Comparison of ENCODE assay signal across 8 mouse cellular contexts in the genomic region with DNA sequence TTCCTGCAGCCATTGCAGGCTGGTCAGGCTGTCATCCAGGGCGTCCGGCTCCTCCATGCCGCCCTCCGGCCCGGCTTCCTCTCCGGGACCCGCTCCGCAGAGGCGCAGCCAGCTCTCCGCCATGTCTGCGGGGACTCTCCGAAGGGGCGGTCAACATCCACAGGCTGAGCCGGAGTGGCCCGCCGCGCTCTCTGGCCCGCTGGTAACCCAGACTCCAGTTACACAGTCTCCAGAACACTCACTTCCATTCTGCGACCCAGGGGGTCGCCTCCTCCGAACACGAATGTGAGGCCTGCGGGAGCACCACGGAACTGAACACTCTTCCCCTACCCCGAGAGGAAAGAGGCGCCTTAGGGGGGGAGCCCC. TPM values are rescaled to one million over a fixed set of nuclear protein-coding genes. Genes with fewer than 3 reads are reported as not detected.
DNase-seq lines count a peak whose midpoint lies in the region; ATAC-seq and TF ChIP-seq lines count a peak whose summit lies in the region.

No protein-coding gene starts in this region.

- H3K27ac ChIP-seq in forebrain, postnatal 0 days (ENCODE audit: low read depth, low read length) = no peak overlapping the region
- no peak overlapping the region for H3K27ac ChIP-seq in liver, embryonic 15.5 days (replicated peaks)
- H3K27ac ChIP-seq in stomach, embryonic 16.5 days (ENCODE audit: low read length) = no peak overlapping the region
- H3K27ac ChIP-seq in thymus, adult 2 months (ENCODE audit: control insufficient read depth, insufficient read depth, low read length) = no peak overlapping the region

- H3K4me1 ChIP-seq in forebrain, postnatal 0 days (ENCODE audit: insufficient read depth) = peaks cover 11% of the 10 kb centered on the region
- H3K4me1 ChIP-seq in liver, embryonic 15.5 days (replicated peaks) = peaks cover 41% of the 10 kb centered on the region
- peaks cover 29% of the 10 kb centered on the region for H3K4me1 ChIP-seq in stomach, embryonic 16.5 days (ENCODE audit: control insufficient read depth, insufficient read depth, low read length)
- peaks cover 37% of the 10 kb centered on the region for H3K4me1 ChIP-seq in thymus, adult 2 months (replicated peaks; ENCODE audit: control insufficient read depth, insufficient read depth, low read length)

- WGBS in forebrain, postnatal 0 days = 13% methylated on average over 26 of the region's 26 CpGs
- WGBS in liver, embryonic 15.5 days (ENCODE audit: insufficient replicate concordance) = 6% methylated on average over 26 of the region's 26 CpGs
- WGBS in stomach, embryonic 16.5 days = 10% methylated on average over 26 of the region's 26 CpGs
- 17% methylated on average over 26 of the region's 26 CpGs for WGBS in thymus, adult 2 months

- no peak for TF ChIP-seq CTCF in forebrain, postnatal 0 days (IDR thresholded peaks at IDR 0.05; ENCODE audit: low read depth)
- TF ChIP-seq CTCF in thymus, adult 2 months (IDR thresholded peaks at IDR 0.05; ENCODE audit: borderline replicate concordance, control insufficient read depth, extremely low read depth, insufficient read depth, low read length, poor library complexity) = no peak

- peak overlapping the region; percentile 53; the same call in 1 of the 2 replicates for H3K4me3 ChIP-seq in forebrain, postnatal 0 days (ENCODE audit: low read depth, low read length)
- H3K4me3 ChIP-seq in liver, embryonic 15.5 days (replicated peaks) = peak overlapping the region; percentile 63
- H3K4me3 ChIP-seq in stomach, embryonic 16.5 days (replicated peaks; ENCODE audit: low read length) = peak overlapping the region; percentile 81
- no peak overlapping the region for H3K4me3 ChIP-seq in thymus, adult 2 months (ENCODE audit: control insufficient read depth, insufficient read depth, low read length)

- DNase-seq in lung, postnatal 10 days = peak; percentile 11
- no peak for DNase-seq in lung, postnatal 36 days
- DNase-seq in forebrain, postnatal 0 days = no peak
- DNase-seq in thymus, postnatal 14 days = no peak
- DNase-seq in thymus, adult 2 months = no peak

- no peak overlapping the region for H3K9ac ChIP-seq in forebrain, postnatal 0 days
- H3K9ac ChIP-seq in liver, embryonic 15.5 days = no peak overlapping the region; the same call in 1 of the 2 replicates
- peak overlapping the region; percentile 35; the same call in 1 of the 2 replicates for H3K9ac ChIP-seq in stomach, embryonic 16.5 days (ENCODE audit: low read length)

- peaks cover 5% of the 10 kb centered on the region; the same call in 1 of the 2 replicates for H3K27me3 ChIP-seq in forebrain, postnatal 0 days (ENCODE audit: insufficient read depth, low read length)
- H3K27me3 ChIP-seq in liver, embryonic 15.5 days = peaks cover 76% of the 10 kb centered on the region
- peaks cover 19% of the 10 kb centered on the region for H3K27me3 ChIP-seq in stomach, embryonic 16.5 days (ENCODE audit: control insufficient read depth, insufficient read depth, low read length)
- H3K27me3 ChIP-seq in thymus, adult 2 months (ENCODE audit: control insufficient read depth, insufficient read depth, low read length) = no peaks in the 10 kb centered on the region; the same call in 1 of the 2 replicates

- TF ChIP-seq POLR2A in thymus, adult 2 months (IDR thresholded peaks at IDR 0.05; ENCODE audit: control insufficient read depth, extremely low read depth, insufficient read depth, low read length, poor library complexity) = no peak

- H3K9me3 ChIP-seq in forebrain, postnatal 0 days (ENCODE audit: low read length) = no peaks in the 10 kb centered on the region
- no peaks in the 10 kb centered on the region for H3K9me3 ChIP-seq in liver, embryonic 15.5 days (replicated peaks)
- H3K9me3 ChIP-seq in stomach, embryonic 16.5 days (replicated peaks; ENCODE audit: control insufficient read depth, low read length) = no peaks in the 10 kb centered on the region

- peak overlapping the region; percentile 99 for H3K4me2 ChIP-seq in forebrain, postnatal 0 days (ENCODE audit: low read depth)
- H3K4me2 ChIP-seq in liver, embryonic 15.5 days = peak overlapping the region; percentile 93
- peak overlapping the region; percentile 100 for H3K4me2 ChIP-seq in stomach, embryonic 16.5 days (ENCODE audit: low read depth, low read length)

- no peak for ATAC-seq in forebrain, postnatal 0 days
- no peak for ATAC-seq in liver, embryonic 15.5 days (ENCODE audit: insufficient read depth)
- no peak for ATAC-seq in stomach, embryonic 16.5 days (ENCODE audit: insufficient read depth, low FRiP score)
- ATAC-seq in activated CD4-positive, CD25-positive, alpha-beta regulatory T cell, adult 4 months = no peak

- H3K36me3 ChIP-seq in forebrain, postnatal 0 days (ENCODE audit: insufficient read depth) = peaks cover 8% of the 10 kb centered on the region; the same call in 1 of the 2 replicates
- H3K36me3 ChIP-seq in liver, embryonic 15.5 days (replicated peaks) = no peaks in the 10 kb centered on the region
- H3K36me3 ChIP-seq in stomach, embryonic 16.5 days (ENCODE audit: control insufficient read depth, insufficient read depth, low read length) = no peaks in the 10 kb centered on the region
- no peaks in the 10 kb centered on the region for H3K36me3 ChIP-seq in thymus, adult 2 months (ENCODE audit: control insufficient read depth, insufficient read depth, low read length)

RNA-seq across cellular contexts. Expression of a gene that starts 0.8 kb away (rescaled TPM):
- total RNA-seq in forebrain, postnatal 0 days (2014; rRNA removed) = 24.8 and 37.6 TPM in 2 replicates
- 15.7 and 19.9 TPM in 2 replicates for polyA plus RNA-seq in forebrain, postnatal 0 days (2015; fragmentation: Nextera tagmentation; extraction: Ambion mirVana)
- 0.78 and 1.1 TPM in 2 replicates for polyA plus RNA-seq in liver, embryonic 15.5 days (2015; fragmentation: Nextera tagmentation; extraction: Ambion mirVana)
- polyA plus RNA-seq in stomach, embryonic 16.5 days (2015; fragmentation: Nextera tagmentation; extraction: Ambion mirVana) = 0.39 and 0.41 TPM in 2 replicates
- polyA plus RNA-seq in thymus, adult 2 months (2012; rRNA removed) = 6.9 TPM in 2 replicates
- not detected for polyA plus RNA-seq in activated CD4-positive, CD25-positive, alpha-beta regulatory T cell, adult 4 months (2017; shearing (Covaris generic))

RNA-seq across cellular contexts. Expression of a gene that starts 27.4 kb away (rescaled TPM):
- 91.9 and 103 TPM in 2 replicates for total RNA-seq in forebrain, postnatal 0 days (2014; rRNA removed)
- 133 and 144 TPM in 2 replicates for polyA plus RNA-seq in forebrain, postnatal 0 days (2015; fragmentation: Nextera tagmentation; extraction: Ambion mirVana)
- polyA plus RNA-seq in liver, embryonic 15.5 days (2015; fragmentation: Nextera tagmentation; extraction: Ambion mirVana) = 19.1 and 20.1 TPM in 2 replicates
- 56.8 and 58.4 TPM in 2 replicates for polyA plus RNA-seq in stomach, embryonic 16.5 days (2015; fragmentation: Nextera tagmentation; extraction: Ambion mirVana)
- 50.7 and 51.6 TPM in 2 replicates for polyA plus RNA-seq in thymus, adult 2 months (2012; rRNA removed)
- 10 to 100 TPM; 49.2 to 80.4 TPM for polyA plus RNA-seq in activated CD4-positive, CD25-positive, alpha-beta regulatory T cell, adult 4 months (2017; shearing (Covaris generic))

RNA-seq across cellular contexts. Expression of a gene that starts 53.7 kb away (rescaled TPM):
- not detected in 2 replicates for total RNA-seq in forebrain, postnatal 0 days (2014; rRNA removed)
- 0.20 and 0.36 TPM in 2 replicates for polyA plus RNA-seq in forebrain, postnatal 0 days (2015; fragmentation: Nextera tagmentation; extraction: Ambion mirVana)
- polyA plus RNA-seq in liver, embryonic 15.5 days (2015; fragmentation: Nextera tagmentation; extraction: Ambion mirVana) = not detected in 2 replicates
- polyA plus RNA-seq in stomach, embryonic 16.5 days (2015; fragmentation: Nextera tagmentation; extraction: Ambion mirVana) = 0.26 and 0.45 TPM in 2 replicates
- polyA plus RNA-seq in thymus, adult 2 months (2012; rRNA removed) = 0.59 and 1.1 TPM in 2 replicates
- not detected for polyA plus RNA-seq in activated CD4-positive, CD25-positive, alpha-beta regulatory T cell, adult 4 months (2017; shearing (Covaris generic))
